In genomic region chr15:78869775-78870174, GRCm38 (mm10) we compare ENCODE assay signal across 8 mouse cellular contexts. TPM values are rescaled to one million over a fixed set of nuclear protein-coding genes. Genes with fewer than 3 reads are reported as not detected.
DNase-seq lines count a peak whose midpoint lies in the region; ATAC-seq lines count a peak whose summit lies in the region.

No protein-coding gene starts in this region.

- no peaks in the 10 kb centered on the region for H3K9me3 ChIP-seq in forebrain, embryonic 14.5 days (replicated peaks; ENCODE audit: control insufficient read depth, low read length)
- no peaks in the 10 kb centered on the region for H3K9me3 ChIP-seq in forebrain, embryonic 15.5 days
- H3K9me3 ChIP-seq in neural tube, embryonic 15.5 days (replicated peaks): no peaks in the 10 kb centered on the region

- H3K27ac ChIP-seq in forebrain, embryonic 14.5 days (ENCODE audit: low read depth, low read length): no peak overlapping the region
- no peak overlapping the region for H3K27ac ChIP-seq in forebrain, embryonic 15.5 days (replicated peaks)
- H3K27ac ChIP-seq in neural tube, embryonic 15.5 days (replicated peaks): no peak overlapping the region

- no peak overlapping the region for H3K4me2 ChIP-seq in forebrain, embryonic 14.5 days (ENCODE audit: low read length)
- no peak overlapping the region for H3K4me2 ChIP-seq in forebrain, embryonic 15.5 days (replicated peaks)
- no peak overlapping the region for H3K4me2 ChIP-seq in neural tube, embryonic 15.5 days

- WGBS in forebrain, embryonic 14.5 days: 26% methylated on average over 6 of the region's 6 CpGs
- 23% methylated on average over 6 of the region's 6 CpGs for WGBS in forebrain, embryonic 15.5 days
- 30% methylated on average over 6 of the region's 6 CpGs for WGBS in neural tube, embryonic 15.5 days

- DNase-seq in forebrain, embryonic 14.5 days (ENCODE audit: low spot score): peak; percentile 60
- DNase-seq in neural tube, embryonic 10.5 days (ENCODE audit: extremely low spot score, low spot score): peak; percentile 33
- peak; percentile 48 for DNase-seq in cerebellum, adult 11 months
- peak; percentile 79 for DNase-seq in mesoderm, embryonic 11.5 days (ENCODE audit: low read depth, low spot score)
- no peak for DNase-seq in ovary, adult 18-20 months (ENCODE audit: low spot score)

- no peaks in the 10 kb centered on the region for H3K36me3 ChIP-seq in forebrain, embryonic 14.5 days (ENCODE audit: control insufficient read depth, insufficient read depth, low read length)
- H3K36me3 ChIP-seq in forebrain, embryonic 15.5 days: no peaks in the 10 kb centered on the region
- no peaks in the 10 kb centered on the region for H3K36me3 ChIP-seq in neural tube, embryonic 15.5 days

- H3K9ac ChIP-seq in forebrain, embryonic 14.5 days (ENCODE audit: low read length): no peak overlapping the region
- H3K9ac ChIP-seq in forebrain, embryonic 15.5 days (replicated peaks): no peak overlapping the region
- no peak overlapping the region for H3K9ac ChIP-seq in neural tube, embryonic 15.5 days (replicated peaks)

- no peak for ATAC-seq in forebrain, embryonic 14.5 days
- ATAC-seq in forebrain, embryonic 15.5 days (replicated peaks): no peak
- no peak for ATAC-seq in neural tube, embryonic 15.5 days (ENCODE audit: low FRiP score)
- ATAC-seq in hematopoietic stem cell, adult 5-6 weeks (replicated peaks in 1 of 2; ENCODE audit: insufficient read depth in 1 of 2, low FRiP score in 2 of 2, low TSS enrichment in 1 of 2, low read depth in 1 of 2, poor library complexity in 2 of 2, severe bottlenecking in 2 of 2): peak; percentile 59 to 67

- no peak overlapping the region for H3K4me3 ChIP-seq in forebrain, embryonic 14.5 days (ENCODE audit: low read depth, low read length)
- H3K4me3 ChIP-seq in forebrain, embryonic 15.5 days: no peak overlapping the region
- H3K4me3 ChIP-seq in neural tube, embryonic 15.5 days (replicated peaks): no peak overlapping the region

- H3K4me1 ChIP-seq in forebrain, embryonic 14.5 days (ENCODE audit: control insufficient read depth, insufficient read depth, low read length): peaks cover 12% of the 10 kb centered on the region
- peaks cover 15% of the 10 kb centered on the region; the same call in 1 of the 2 replicates for H3K4me1 ChIP-seq in forebrain, embryonic 15.5 days
- 0 out of 2 replicates have a peak, but pooled peaks cover 5% of the 10 kb centered on the region for H3K4me1 ChIP-seq in neural tube, embryonic 15.5 days

- H3K27me3 ChIP-seq in forebrain, embryonic 14.5 days (replicated peaks; ENCODE audit: control insufficient read depth, insufficient read depth, low read length): no peaks in the 10 kb centered on the region
- H3K27me3 ChIP-seq in forebrain, embryonic 15.5 days: no peaks in the 10 kb centered on the region
- H3K27me3 ChIP-seq in neural tube, embryonic 15.5 days (replicated peaks): no peaks in the 10 kb centered on the region

RNA-seq across cellular contexts. Expression of gene Gga1, which starts 7.2 kb away (rescaled TPM):
- polyA plus RNA-seq in forebrain, embryonic 14.5 days (2014; fragmentation: Nextera tagmentation; extraction: Ambion mirVana): 34.8 and 46.5 TPM in 2 replicates
- polyA plus RNA-seq in forebrain, embryonic 15.5 days (2015; fragmentation: Nextera tagmentation; extraction: Ambion mirVana): 60.3 and 62.0 TPM in 2 replicates
- 42.6 and 44.1 TPM in 2 replicates for polyA plus RNA-seq in neural tube, embryonic 15.5 days (2015; fragmentation: Nextera tagmentation; extraction: Ambion mirVana)
- 11.9 and 12.3 TPM in 2 replicates for total RNA-seq in hematopoietic stem cell, adult 5-6 weeks (2017)

RNA-seq across cellular contexts. Expression of gene Lgals2, which starts 14.4 kb away (rescaled TPM):
- not detected in 2 replicates for polyA plus RNA-seq in forebrain, embryonic 14.5 days (2014; fragmentation: Nextera tagmentation; extraction: Ambion mirVana)
- not detected in 2 replicates for polyA plus RNA-seq in forebrain, embryonic 15.5 days (2015; fragmentation: Nextera tagmentation; extraction: Ambion mirVana)
- polyA plus RNA-seq in neural tube, embryonic 15.5 days (2015; fragmentation: Nextera tagmentation; extraction: Ambion mirVana): 26.1 TPM in 1 of 2 replicates, not detected in the other
- not detected in 2 replicates for total RNA-seq in hematopoietic stem cell, adult 5-6 weeks (2017)

RNA-seq across cellular contexts. Expression of gene Cdc42ep1, which starts 27.4 kb away (rescaled TPM):
- polyA plus RNA-seq in forebrain, embryonic 14.5 days (2014; fragmentation: Nextera tagmentation; extraction: Ambion mirVana): 5.1 and 8.0 TPM in 2 replicates
- polyA plus RNA-seq in forebrain, embryonic 15.5 days (2015; fragmentation: Nextera tagmentation; extraction: Ambion mirVana): 7.6 and 9.0 TPM in 2 replicates
- polyA plus RNA-seq in neural tube, embryonic 15.5 days (2015; fragmentation: Nextera tagmentation; extraction: Ambion mirVana): 12.0 and 16.2 TPM in 2 replicates
- total RNA-seq in hematopoietic stem cell, adult 5-6 weeks (2017): not detected in 2 replicates

RNA-seq across cellular contexts. Expression of gene Gm49510, which starts 29.7 kb away (rescaled TPM):
- polyA plus RNA-seq in forebrain, embryonic 14.5 days (2014; fragmentation: Nextera tagmentation; extraction: Ambion mirVana): not detected in 2 replicates
- not detected in 2 replicates for polyA plus RNA-seq in forebrain, embryonic 15.5 days (2015; fragmentation: Nextera tagmentation; extraction: Ambion mirVana)
- polyA plus RNA-seq in neural tube, embryonic 15.5 days (2015; fragmentation: Nextera tagmentation; extraction: Ambion mirVana): not detected in 2 replicates
- 1.7 TPM in 1 of 2 replicates, not detected in the other for total RNA-seq in hematopoietic stem cell, adult 5-6 weeks (2017)

RNA-seq across cellular contexts. Expression of gene Sh3bp1, which starts 29.8 kb away (rescaled TPM):
- 4.2 and 5.8 TPM in 2 replicates for polyA plus RNA-seq in forebrain, embryonic 14.5 days (2014; fragmentation: Nextera tagmentation; extraction: Ambion mirVana)
- 3.6 and 5.9 TPM in 2 replicates for polyA plus RNA-seq in forebrain, embryonic 15.5 days (2015; fragmentation: Nextera tagmentation; extraction: Ambion mirVana)
- 3.7 and 16.9 TPM in 2 replicates for polyA plus RNA-seq in neural tube, embryonic 15.5 days (2015; fragmentation: Nextera tagmentation; extraction: Ambion mirVana)
- 19.9 and 27.4 TPM in 2 replicates for total RNA-seq in hematopoietic stem cell, adult 5-6 weeks (2017)

Comparison
In these comparisons a context has a peak if more than half of its experiments do, and no peak if none do; other contexts are left out.
1. ATAC-seq: peak in hematopoietic stem cell, adult 5-6 weeks (2 of 2); none in forebrain, embryonic 14.5 days (single experiment), forebrain, embryonic 15.5 days (single experiment) and neural tube, embryonic 15.5 days (single experiment).